Comparison of ENCODE assay signal across 8 mouse cellular contexts in the genomic region with DNA sequence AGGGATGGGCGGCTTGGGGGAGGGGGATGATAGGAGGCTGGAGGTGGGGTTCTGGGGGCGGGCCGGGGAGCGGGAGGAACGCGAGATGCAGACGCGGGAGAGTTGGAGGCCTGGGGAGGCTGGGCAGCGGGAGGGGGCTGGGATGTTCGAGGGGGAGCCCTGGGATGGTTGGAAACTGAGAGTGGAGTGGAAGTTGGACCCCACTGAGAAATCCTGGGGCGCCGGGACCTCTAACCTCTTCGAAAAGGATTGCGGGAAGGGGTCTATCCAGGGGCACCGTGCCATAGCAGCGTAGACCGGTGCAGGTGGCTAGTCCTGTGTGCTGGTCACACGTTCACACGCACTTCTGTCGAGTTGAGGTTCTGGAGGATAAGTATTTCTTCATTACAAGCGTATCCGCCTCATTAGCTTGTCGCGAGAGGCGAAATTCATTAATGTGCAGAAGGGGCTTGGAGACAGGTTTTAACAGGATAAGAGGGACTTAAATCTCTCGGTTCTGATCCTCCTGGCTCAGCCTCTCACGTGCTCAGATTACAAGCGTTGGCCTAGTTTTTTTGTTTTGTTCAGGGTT. TPM values are rescaled to one million over a fixed set of nuclear protein-coding genes. Genes with fewer than 3 reads are reported as not detected.
A peak's percentile ranks its signal among the peaks of the same experiment; 100 is the strongest.
DNase-seq lines count a peak whose midpoint lies in the region; ATAC-seq and TF ChIP-seq lines count a peak whose summit lies in the region.

No protein-coding gene starts in this region.

- H3K27ac ChIP-seq in embryonic fibroblast, embryonic 13.5 days (ENCODE audit: insufficient read depth, low read length) = 0 out of 2 replicates have a peak overlapping the region, but pooled peaks have one; percentile 19
- peak overlapping the region; percentile 75 for H3K27ac ChIP-seq in liver, embryonic 11.5 days (ENCODE audit: low read depth, low read length)
- H3K27ac ChIP-seq in stomach, embryonic 16.5 days (ENCODE audit: low read length) = peak overlapping the region; percentile 62

- peak overlapping the region; percentile 80 for H3K9ac ChIP-seq in liver, embryonic 11.5 days (ENCODE audit: low read depth, low read length)
- peak overlapping the region; percentile 86 for H3K9ac ChIP-seq in stomach, embryonic 16.5 days (ENCODE audit: low read length)

- H3K4me3 ChIP-seq in embryonic fibroblast, embryonic 13.5 days (ENCODE audit: insufficient read depth, low read length) = peak overlapping the region; percentile 95
- peak overlapping the region; percentile 77 for H3K4me3 ChIP-seq in liver, embryonic 11.5 days (ENCODE audit: low read depth, low read length)
- peak overlapping the region; percentile 81 for H3K4me3 ChIP-seq in stomach, embryonic 16.5 days (replicated peaks; ENCODE audit: low read length)

- DNase-seq in layer of hippocampus, adult 8-10 months (ENCODE audit: low spot score in 2 of 2) = peak; percentile 24 to 27
- DNase-seq in layer of hippocampus, postnatal 36 days = no peak
- peak; percentile 42 for DNase-seq in Muller cell, postnatal 12 days (ENCODE audit: inconsistent ontology term)
- DNase-seq in liver, embryonic 11.5 days (ENCODE audit: low spot score) = no peak
- no peak for DNase-seq in gastrocnemius, adult 18-20 months (ENCODE audit: low spot score)

- H3K36me3 ChIP-seq in liver, embryonic 11.5 days (ENCODE audit: control insufficient read depth, insufficient read depth, low read length) = no peaks in the 10 kb centered on the region; the same call in 1 of the 2 replicates
- H3K36me3 ChIP-seq in stomach, embryonic 16.5 days (ENCODE audit: control insufficient read depth, insufficient read depth, low read length) = no peaks in the 10 kb centered on the region

- no peaks in the 10 kb centered on the region for H3K9me3 ChIP-seq in liver, embryonic 11.5 days (ENCODE audit: control insufficient read depth, low read length)
- no peaks in the 10 kb centered on the region for H3K9me3 ChIP-seq in stomach, embryonic 16.5 days (replicated peaks; ENCODE audit: control insufficient read depth, low read length)

- no peak for TF ChIP-seq CTCF in embryonic fibroblast, embryonic 13.5 days (IDR thresholded peaks at IDR 0.05; ENCODE audit: borderline replicate concordance, insufficient read depth, low read length)

- ATAC-seq in liver, embryonic 11.5 days (replicated peaks; ENCODE audit: low FRiP score) = peak; percentile 29
- no peak; the same call in 1 of the 2 replicates for ATAC-seq in stomach, embryonic 16.5 days (ENCODE audit: insufficient read depth, low FRiP score)
- ATAC-seq in activated CD4-positive, CD25-positive, alpha-beta regulatory T cell, adult 4 months = no peak

- WGBS in liver, embryonic 11.5 days = under 1% methylated on average over 28 of the region's 28 CpGs
- WGBS in stomach, embryonic 16.5 days = under 1% methylated on average over 28 of the region's 28 CpGs

- H3K4me1 ChIP-seq in embryonic fibroblast, embryonic 13.5 days (ENCODE audit: control insufficient read depth, insufficient read depth, low read length) = no peaks in the 10 kb centered on the region
- peaks cover 14% of the 10 kb centered on the region for H3K4me1 ChIP-seq in liver, embryonic 11.5 days (replicated peaks; ENCODE audit: control insufficient read depth, insufficient read depth, low read length)
- peaks cover 7% of the 10 kb centered on the region; the same call in 1 of the 2 replicates for H3K4me1 ChIP-seq in stomach, embryonic 16.5 days (ENCODE audit: control insufficient read depth, insufficient read depth, low read length)

- TF ChIP-seq POLR2A in embryonic fibroblast, embryonic 13.5 days (IDR thresholded peaks at IDR 0.05; ENCODE audit: low read depth, low read length) = 0 out of 2 replicates have a peak, but pooled peaks have one; percentile 8

- H3K27me3 ChIP-seq in liver, embryonic 11.5 days (replicated peaks; ENCODE audit: control insufficient read depth, insufficient read depth, low read length) = no peaks in the 10 kb centered on the region
- H3K27me3 ChIP-seq in stomach, embryonic 16.5 days (ENCODE audit: control insufficient read depth, insufficient read depth, low read length) = no peaks in the 10 kb centered on the region

- H3K4me2 ChIP-seq in liver, embryonic 11.5 days = peak overlapping the region; percentile 96
- peak overlapping the region; percentile 83 for H3K4me2 ChIP-seq in stomach, embryonic 16.5 days (ENCODE audit: low read depth, low read length)

RNA-seq across cellular contexts. Expression of a gene that starts 0.7 kb away (rescaled TPM):
- 10 to 100 TPM; 45.2 to 59.5 (median 54.9) TPM for total RNA-seq in layer of hippocampus, adult 8-10 months (2022)
- total RNA-seq in layer of hippocampus, postnatal 36 days (2021) = 10 to 100 TPM; 52.7 to 60.6 TPM
- 15.2 and 20.9 TPM in 2 replicates for polyA plus RNA-seq in embryonic fibroblast, embryonic 13.5 days (2011; ENCODE audit: insufficient read length, low read depth, missing spikeins)
- 44.6 and 46.8 TPM in 2 replicates for polyA plus RNA-seq in liver, embryonic 11.5 days (2014; fragmentation: Nextera tagmentation; extraction: Ambion mirVana)
- polyA plus RNA-seq in stomach, embryonic 16.5 days (2015; fragmentation: Nextera tagmentation; extraction: Ambion mirVana) = 28.8 and 32.7 TPM in 2 replicates
- 1 to 10 TPM; 9.2 to 9.6 TPM for polyA plus RNA-seq in activated CD4-positive, CD25-positive, alpha-beta regulatory T cell, adult 4 months (2017; shearing (Covaris generic))
- total RNA-seq in gastrocnemius, adult 18-20 months (2021) = 10 to 100 TPM in 1 of 2 experiments, 1 to 10 TPM in 1; 6.3 to 10.0 TPM

RNA-seq across cellular contexts. Expression of a gene that starts 17.0 kb away (rescaled TPM):
- total RNA-seq in layer of hippocampus, adult 8-10 months (2022) = 10 to 100 TPM; 22.1 to 29.3 (median 27.7) TPM
- 10 to 100 TPM; 23.5 to 26.5 TPM for total RNA-seq in layer of hippocampus, postnatal 36 days (2021)
- 14.2 and 19.0 TPM in 2 replicates for polyA plus RNA-seq in embryonic fibroblast, embryonic 13.5 days (2011; ENCODE audit: insufficient read length, low read depth, missing spikeins)
- 15.2 and 15.6 TPM in 2 replicates for polyA plus RNA-seq in liver, embryonic 11.5 days (2014; fragmentation: Nextera tagmentation; extraction: Ambion mirVana)
- 15.0 and 22.0 TPM in 2 replicates for polyA plus RNA-seq in stomach, embryonic 16.5 days (2015; fragmentation: Nextera tagmentation; extraction: Ambion mirVana)
- polyA plus RNA-seq in activated CD4-positive, CD25-positive, alpha-beta regulatory T cell, adult 4 months (2017; shearing (Covaris generic)) = 1 to 10 TPM; 4.9 to 9.3 TPM
- 10 to 100 TPM; 27.2 to 27.6 TPM for total RNA-seq in gastrocnemius, adult 18-20 months (2021)

RNA-seq across cellular contexts. Expression of a gene that starts 24.1 kb away (rescaled TPM):
- not detected for total RNA-seq in layer of hippocampus, adult 8-10 months (2022)
- not detected for total RNA-seq in layer of hippocampus, postnatal 36 days (2021)
- polyA plus RNA-seq in embryonic fibroblast, embryonic 13.5 days (2011; ENCODE audit: insufficient read length, low read depth, missing spikeins) = not detected in 2 replicates
- not detected in 2 replicates for polyA plus RNA-seq in liver, embryonic 11.5 days (2014; fragmentation: Nextera tagmentation; extraction: Ambion mirVana)
- polyA plus RNA-seq in stomach, embryonic 16.5 days (2015; fragmentation: Nextera tagmentation; extraction: Ambion mirVana) = not detected in 2 replicates
- polyA plus RNA-seq in activated CD4-positive, CD25-positive, alpha-beta regulatory T cell, adult 4 months (2017; shearing (Covaris generic)) = not detected
- total RNA-seq in gastrocnemius, adult 18-20 months (2021) = not detected

RNA-seq across cellular contexts. Expression of a gene that starts 49.3 kb away (rescaled TPM):
- not detected for total RNA-seq in layer of hippocampus, adult 8-10 months (2022)
- total RNA-seq in layer of hippocampus, postnatal 36 days (2021) = not detected
- not detected in 2 replicates for polyA plus RNA-seq in embryonic fibroblast, embryonic 13.5 days (2011; ENCODE audit: insufficient read length, low read depth, missing spikeins)
- not detected in 2 replicates for polyA plus RNA-seq in liver, embryonic 11.5 days (2014; fragmentation: Nextera tagmentation; extraction: Ambion mirVana)
- not detected in 2 replicates for polyA plus RNA-seq in stomach, embryonic 16.5 days (2015; fragmentation: Nextera tagmentation; extraction: Ambion mirVana)
- polyA plus RNA-seq in activated CD4-positive, CD25-positive, alpha-beta regulatory T cell, adult 4 months (2017; shearing (Covaris generic)) = not detected
- not detected for total RNA-seq in gastrocnemius, adult 18-20 months (2021)

Comparison
In these comparisons a context has a peak if more than half of its experiments do, and no peak if none do; other contexts are left out.
1. DNase-seq: peak in layer of hippocampus, adult 8-10 months (2 of 2) and Muller cell, postnatal 12 days (single experiment); none in layer of hippocampus, postnatal 36 days (0 of 2), liver, embryonic 11.5 days (single experiment) and gastrocnemius, adult 18-20 months (single experiment).
2. H3K27ac ChIP-seq: peak in every context shown above with its lines; median percentile 75 in liver, embryonic 11.5 days; 62 in stomach, embryonic 16.5 days; 19 in embryonic fibroblast, embryonic 13.5 days.
3. Peak in every context shown above with its lines, with median percentiles within 50 percentile points of each other: H3K4me3 ChIP-seq.